Mouse (Mus musculus) cerebellum, adult 2 months (tissue): ENCODE data around the gene Ebp. TPM values are rescaled to one million over a fixed set of nuclear protein-coding genes. Genes with fewer than 3 reads are reported as not detected.
A peak's percentile ranks its signal among the peaks of the same experiment; 100 is the strongest.

ENCODE experiments used
- DNase-seq, 2 experiments: peaks; one replicate each; pipeline ENCODE4 v3.0.0; 2021
- H3K27ac ChIP-seq: fragments of 200-500 bp; 2 replicates; pipeline ENCODE4 v1.5.1; 2012; ENCODE audit warnings: low read length, control low read depth, inconsistent platforms; ENCODE audit not compliant: insufficient read depth
- H3K27me3 ChIP-seq: fragments of 200-500 bp; 2 replicates; pipeline ENCODE4 v1.6.1; 2012; ENCODE audit warnings: inconsistent platforms, mild to moderate bottlenecking, low read length, moderate library complexity; ENCODE audit not compliant: control insufficient read depth, insufficient read depth
- H3K4me1 ChIP-seq: fragments of 200-500 bp; 2 replicates; pipeline ENCODE4 v1.6.1; 2011; ENCODE audit warnings: low read length; ENCODE audit not compliant: control insufficient read depth, insufficient read depth
- H3K4me3 ChIP-seq: fragments of 200-500 bp; replicated peaks from 2 replicates; pipeline ENCODE3; 2011; ENCODE audit warnings: mild to moderate bottlenecking, low read depth, low read length, control low read depth; ENCODE audit not compliant: insufficient read depth
- CTCF ChIP-seq: fragments of 200-500 bp; IDR thresholded peaks from 2 replicates; pipeline ENCODE4 v1.5.1; 2011; ENCODE audit warnings: low read depth, mild to moderate bottlenecking, control low read depth, low read length, moderate library complexity, borderline replicate concordance; ENCODE audit not compliant: insufficient read depth
- POLR2A ChIP-seq: fragments of 200-500 bp; IDR thresholded peaks from 2 replicates; pipeline ENCODE4 v1.6.1; 2011; ENCODE audit warnings: low read length, control low read depth, borderline replicate concordance; ENCODE audit not compliant: insufficient read depth
- WGBS: fragments of 180-500 bp; shearing (Covaris S2); methylation state at CpG from one replicate; pipeline ENCODE4 v1.1.7; 2018; 5-methylcytosine and 5-hydroxymethylcytosine counted together
- polyA plus RNA-seq: library from polyadenylated mRNA; depleted of rRNA; stranded (reverse); fragments of >200 nt; gene quantifications from 2 replicates; pipeline ENCODE4 v1.2.3, GENCODE M21; 2012; rRNA removed

Gene Ebp
- polyA plus RNA-seq = 59.9 and 68.5 TPM in 2 replicates

- Histone ChIP-seq H3K27ac (peak within 1 kb of the TSS; percentile 95), H3K27me3 (no peaks in the 10 kb centered on the region), H3K4me3 (peak within 1 kb of the TSS; percentile 97), H3K4me1 (peaks cover 6% of the 10 kb centered on the region; the same call in 1 of the 2 replicates)
- WGBS = 8% methylated on average over 10 of the region's 10 CpGs
- no peak for TF ChIP-seq POLR2A
- TF ChIP-seq CTCF = no peak
- DNase-seq = peak in 1 of 2 experiments; percentile 45
Observed at GRCm38 (mm10) chrX:8193419-8193723, at the start of gene Ebp. Gene Ebp (minus strand): TSS chrX:8193512.

GRCm38 (mm10) chrX:8238804-8239395 lies 45.6 kb upstream of the Ebp start:
- Histone ChIP-seq H3K4me1 (no peaks in the 10 kb centered on the region), H3K27me3 (no peaks in the 10 kb centered on the region), H3K4me3 (no peak overlapping the region), H3K27ac (no peak overlapping the region)
- no peak for TF ChIP-seq CTCF
- TF ChIP-seq POLR2A = no peak
- whole genome bisulfite sequencing = 71% methylated on average over 13 of the region's 13 CpGs
- no peak for DNase-seq

- Histone ChIP-seq H3K4me1 (no peaks in the 10 kb centered on the region), H3K27ac (no peak overlapping the region), H3K4me3 (no peak overlapping the region), H3K27me3 (no peaks in the 10 kb centered on the region)
- no peak for TF ChIP-seq CTCF
- TF ChIP-seq POLR2A = no peak
- whole genome bisulfite sequencing = 75% methylated on average over 2 of the region's 2 CpGs
- DNase-seq = no peak
Observed at GRCm38 (mm10) chrX:8236704-8237103, 43.4 kb upstream of the Ebp start.

GRCm38 (mm10) chrX:8233602-8234001 lies 40.3 kb upstream of the Ebp start:
- WGBS = 80% methylated on average over 3 of the region's 3 CpGs
- Histone ChIP-seq H3K4me1 (no peaks in the 10 kb centered on the region), H3K4me3 (no peak overlapping the region), H3K27me3 (no peaks in the 10 kb centered on the region), H3K27ac (no peak overlapping the region)
- no peak for TF ChIP-seq CTCF
- no peak for TF ChIP-seq POLR2A
- no peak for DNase-seq

GRCm38 (mm10) chrX:8230272-8230671 lies 37.0 kb upstream of the Ebp start:
- TF ChIP-seq POLR2A = no peak
- TF ChIP-seq CTCF = no peak
- Histone ChIP-seq H3K4me3 (no peak overlapping the region), H3K27me3 (no peaks in the 10 kb centered on the region), H3K27ac (no peak overlapping the region), H3K4me1 (0 out of 2 replicates have a peak, but pooled peaks cover 4% of the 10 kb centered on the region)
- DNase-seq = no peak
- WGBS = 93% methylated on average over 4 of the region's 4 CpGs

GRCm38 (mm10) chrX:8223473-8223872 lies 30.2 kb upstream of the Ebp start:
- no peak for DNase-seq
- H3K4me1 ChIP-seq = peaks cover 16% of the 10 kb centered on the region
- 80% methylated on average over 7 of the region's 7 CpGs for WGBS
- H3K27me3 ChIP-seq = no peaks in the 10 kb centered on the region
- TF ChIP-seq POLR2A (no peak), CTCF (no peak)
- peak overlapping the region; percentile 98 for H3K27ac ChIP-seq
- no peak overlapping the region for H3K4me3 ChIP-seq

- Histone ChIP-seq H3K4me3 (no peak overlapping the region), H3K27ac (peak overlapping the region; percentile 98), H3K27me3 (no peaks in the 10 kb centered on the region), H3K4me1 (peaks cover 16% of the 10 kb centered on the region)
- TF ChIP-seq CTCF = no peak
- no peak for TF ChIP-seq POLR2A
- WGBS = 12% methylated on average over 7 of the region's 7 CpGs
- peak; percentile 54 to 61 for DNase-seq
Observed at GRCm38 (mm10) chrX:8222678-8223421, 29.5 kb upstream of the Ebp start.

- H3K27ac ChIP-seq = peak overlapping the region; percentile 98
- no peak for TF ChIP-seq POLR2A
- TF ChIP-seq CTCF = no peak
- WGBS = 28% methylated on average over 3 of the region's 3 CpGs
Observed at GRCm38 (mm10) chrX:8222296-8222677, 29.0 kb upstream of the Ebp start.

More at GRCm38 (mm10) chrX:8222296-8222677, 29.0 kb upstream of the Ebp start:
- DNase-seq = peak; percentile 64 to 78
- Histone ChIP-seq H3K4me1 (peaks cover 16% of the 10 kb centered on the region), H3K27me3 (no peaks in the 10 kb centered on the region), H3K4me3 (no peak overlapping the region)
